Mouse (Mus musculus) erythroid progenitor cell, adult 5-6 weeks (primary cell): Measurements from ENCODE around the gene Psen1. TPM values are rescaled to one million over a fixed set of nuclear protein-coding genes. Genes with fewer than 3 reads are reported as not detected.

Source experiments
- ATAC-seq: replicated peaks from 2 replicates; pipeline ENCODE4 v1.8.0; 2016; ENCODE audit warnings: moderate number of reproducible peaks, mild to moderate bottlenecking, moderate TSS enrichment, inconsistent platforms; ENCODE audit not compliant: poor library complexity, low FRiP score, severe bottlenecking
- total RNA-seq, 2 experiments: library from RNA; stranded (forward) in 1 of 2; stranded (reverse) in 1 of 2; fragments of 150-400 nt in 1 of 2; fragments of 186-747, 209-891 nt in 1 of 2; gene quantifications; 2 replicates each; pipeline versions ENCODE4 v1.2.3 to v1.2.4; 2015 to 2017; ENCODE audit warnings: low replicate concordance in 2 of 2

The Psen1 gene
- total RNA-seq, 2 experiments from 2014 or later = 24.3 to 25.6 TPM

DNA sequence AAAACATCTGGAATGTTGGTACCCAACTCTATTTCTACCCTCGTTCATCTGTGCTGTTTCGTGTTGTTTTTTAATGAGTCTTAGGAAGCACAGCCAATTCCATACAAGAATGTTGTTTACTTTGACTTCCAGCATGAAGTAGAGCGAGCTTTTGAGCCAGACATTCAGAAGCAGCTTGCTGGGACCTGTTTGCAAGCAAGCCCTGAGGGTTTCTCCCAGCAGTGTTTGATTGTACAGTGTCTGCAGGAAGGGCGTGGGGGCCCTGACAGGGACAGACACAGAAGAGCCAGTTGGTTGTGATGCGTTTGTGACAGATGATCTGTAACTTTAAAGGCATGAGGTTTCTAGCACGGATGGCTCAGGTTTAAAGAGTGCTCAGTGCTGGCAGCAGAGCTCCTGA, 33.3 kb downstream of the Psen1 start:
- ATAC-seq = no peak

DNA sequence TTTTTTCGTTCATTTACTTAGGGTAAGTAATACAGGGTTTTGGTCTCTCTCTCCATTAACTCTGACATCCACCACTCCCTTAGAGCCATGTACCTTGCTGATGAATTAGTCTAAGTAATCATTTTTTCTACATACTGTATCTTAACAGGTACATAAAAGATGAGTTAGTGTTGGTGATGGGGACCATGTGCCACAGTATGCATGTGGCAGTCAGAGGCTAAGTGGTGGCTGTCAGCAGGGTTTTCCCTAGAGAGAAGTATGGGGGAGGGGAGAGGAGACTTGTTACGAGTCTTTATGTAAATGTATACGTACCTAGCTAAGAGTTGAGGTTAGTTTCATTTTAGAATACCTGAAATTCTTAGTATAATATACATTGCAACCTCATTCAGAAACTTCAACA, 35.1 kb downstream of the Psen1 start:
- ATAC-seq = no peak

GRCm38 (mm10) chr12:83726510-83727308, 38.8 kb downstream of the Psen1 start:
- no peak for ATAC-seq

DNA sequence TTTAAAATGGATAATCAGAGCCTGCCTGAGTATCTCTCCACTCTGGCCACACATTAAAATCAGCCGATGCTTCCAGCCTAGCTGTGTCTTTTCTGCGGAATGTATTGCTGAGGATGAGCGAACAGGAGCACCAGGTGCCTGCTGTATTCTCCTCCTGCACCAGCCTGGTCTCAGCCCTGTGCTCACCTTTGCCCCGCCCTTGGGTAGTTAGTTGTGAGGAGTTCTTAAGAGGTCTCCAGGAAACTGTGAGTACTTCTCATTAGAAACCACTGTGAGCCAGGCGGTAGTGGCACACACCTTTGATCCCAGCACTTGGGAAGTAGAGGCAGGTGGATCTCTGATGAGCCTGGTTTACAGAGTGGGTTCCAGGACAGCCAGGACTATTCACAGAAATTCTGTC, 44.3 kb downstream of the Psen1 start:
- no peak for ATAC-seq

DNA sequence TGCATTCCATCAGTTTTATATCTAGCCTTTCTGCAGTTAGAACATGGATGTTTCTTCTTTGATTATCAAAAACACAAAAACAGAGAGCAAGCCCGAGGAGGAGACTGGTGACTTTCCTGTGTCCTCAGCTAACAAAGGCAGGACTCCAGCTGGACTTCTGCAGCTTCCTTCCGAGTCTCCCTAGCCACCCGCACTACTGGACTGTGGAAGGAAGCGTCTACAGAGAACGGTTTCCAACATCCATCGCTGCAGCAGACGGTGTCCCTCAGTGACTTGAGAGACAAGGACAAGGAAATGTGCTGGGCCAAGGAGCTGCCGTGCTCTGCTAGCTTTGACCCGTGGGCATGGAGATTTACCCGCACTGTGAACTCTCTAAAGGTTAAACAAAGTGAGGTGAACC, 46.1 kb downstream of the Psen1 start:
- ATAC-seq = no peak

DNA sequence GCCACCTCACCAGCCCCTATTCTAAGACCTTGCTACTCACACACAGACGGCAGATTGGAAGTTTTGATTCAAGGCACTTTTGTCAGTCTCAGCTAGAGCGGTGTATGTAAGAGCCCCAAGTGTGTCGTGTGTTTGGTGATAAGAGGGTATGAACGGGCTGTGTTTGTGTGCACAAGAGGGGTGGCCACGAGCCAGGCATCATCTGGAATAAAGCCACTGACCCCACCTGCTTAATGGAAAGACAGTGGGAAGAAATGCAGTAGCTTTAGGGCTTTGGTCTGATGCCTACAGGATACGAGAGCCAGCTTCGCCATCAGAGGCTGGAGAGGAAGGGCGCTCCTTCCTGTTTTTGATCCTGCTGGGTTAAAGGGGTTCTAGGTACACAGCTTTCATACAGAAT, 48.3 kb downstream of the Psen1 start:
- ATAC-seq = no peak

GRCm38 (mm10) chr12:83738651-83739050, 50.7 kb downstream of the Psen1 start:
- ATAC-seq = no peak

- ATAC-seq = no peak
These were observed 53.8 kb downstream of the Psen1 start for GRCm38 (mm10) chr12:83741722-83742121.

- no peak for ATAC-seq
These were observed 54.9 kb downstream of the Psen1 start for GRCm38 (mm10) chr12:83742834-83743233.

- no peak for ATAC-seq
These were observed 55.8 kb downstream of the Psen1 start for GRCm38 (mm10) chr12:83743712-83744111.

DNA sequence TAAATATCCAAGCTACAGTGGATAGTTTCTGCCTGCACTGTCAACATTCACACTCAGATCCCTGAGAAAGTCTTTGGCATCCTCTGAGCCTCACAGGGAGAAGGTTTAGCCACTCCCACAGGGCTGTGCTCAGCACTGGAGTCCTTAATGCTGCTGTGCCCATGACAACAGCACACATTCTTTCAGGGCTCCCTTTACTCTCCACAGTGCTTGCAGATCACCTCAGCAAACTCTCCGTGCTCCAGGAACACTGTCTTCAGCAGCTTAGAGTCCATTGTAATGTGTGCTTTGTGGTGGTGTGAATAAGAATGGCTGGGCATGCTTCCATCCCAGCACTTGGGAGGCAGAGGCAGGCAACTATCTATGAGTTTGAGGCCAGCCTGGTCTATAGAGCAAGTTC, 61.2 kb downstream of the Psen1 start:
- ATAC-seq = no peak

- no peak for ATAC-seq
These were observed 64.5 kb downstream of the Psen1 start for GRCm38 (mm10) chr12:83752495-83752894.

GRCm38 (mm10) chr12:83758735-83759134, 70.8 kb downstream of the Psen1 start:
- no peak for ATAC-seq

DNA sequence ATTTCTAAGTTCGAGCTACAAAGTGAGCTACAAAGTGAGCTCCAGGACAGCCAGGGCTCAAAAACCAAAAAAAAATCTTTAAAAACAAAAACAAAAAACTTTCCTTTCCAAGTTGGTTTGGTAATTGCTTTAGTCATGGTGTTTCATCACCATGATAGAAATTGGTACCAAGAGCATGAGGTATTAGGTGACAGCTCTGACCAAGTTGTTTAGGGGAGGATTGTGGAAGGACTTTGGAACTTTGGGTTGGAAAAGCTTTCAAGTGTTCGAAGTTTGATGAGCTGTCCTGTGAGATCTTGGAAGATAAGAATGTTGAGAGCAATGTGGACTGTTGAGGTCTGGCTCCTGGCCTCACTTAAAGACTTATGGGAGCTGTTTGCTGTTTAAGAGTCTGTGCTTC, 72.2 kb downstream of the Psen1 start:
- no peak for ATAC-seq

GRCm38 (mm10) chr12:83762706-83763105, 74.8 kb downstream of the Psen1 start:
- ATAC-seq = no peak

DNA sequence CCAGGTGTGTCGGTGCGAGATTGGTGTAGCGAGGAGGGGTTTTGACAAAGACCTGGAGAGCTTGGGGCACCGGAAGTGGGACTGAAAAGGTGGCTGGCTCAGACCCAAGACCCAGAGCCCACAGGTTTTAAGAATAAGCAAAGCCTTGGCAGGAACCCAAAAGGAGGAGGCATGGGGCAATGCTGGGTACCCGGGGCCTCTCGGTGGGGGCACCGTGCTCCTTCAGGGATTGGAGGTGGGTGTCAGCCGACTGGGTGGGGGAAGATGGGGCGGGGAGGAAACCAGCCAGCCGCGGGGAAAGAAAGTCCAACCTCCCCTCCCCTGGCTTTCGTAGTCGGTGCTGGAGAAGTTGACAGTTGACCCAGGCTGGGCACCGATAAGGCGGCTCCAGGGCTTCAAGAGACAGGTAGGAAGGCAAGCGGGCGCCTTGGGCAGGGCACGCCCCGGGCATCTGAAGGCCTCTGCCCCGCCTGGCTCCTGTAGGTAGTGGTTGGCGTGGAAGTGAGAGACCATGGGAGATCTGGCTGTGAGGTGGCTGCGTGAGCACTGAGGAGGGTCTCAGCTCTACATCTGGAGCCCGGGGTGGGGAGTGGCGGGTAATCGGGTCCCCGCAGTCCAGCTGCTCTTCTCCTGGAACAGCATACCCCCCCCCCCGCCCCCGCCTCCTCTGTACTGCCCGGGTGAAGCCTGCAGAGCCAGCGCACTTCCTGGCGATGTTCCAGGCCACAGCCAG, 75.5 kb downstream of the Psen1 start, which contains the start of gene Papln:
Papln (plus strand) TSS at position 324 of the 733 bp plus-strand sequence.
- no peak for ATAC-seq

- no peak for ATAC-seq
These were observed 76.1 kb downstream of the Psen1 start for GRCm38 (mm10) chr12:83764044-83764365.

GRCm38 (mm10) chr12:83764519-83764918, 76.6 kb downstream of the Psen1 start:
- no peak for ATAC-seq

GRCm38 (mm10) chr12:83765965-83766603, 78.1 kb downstream of the Psen1 start:
- ATAC-seq = no peak

DNA sequence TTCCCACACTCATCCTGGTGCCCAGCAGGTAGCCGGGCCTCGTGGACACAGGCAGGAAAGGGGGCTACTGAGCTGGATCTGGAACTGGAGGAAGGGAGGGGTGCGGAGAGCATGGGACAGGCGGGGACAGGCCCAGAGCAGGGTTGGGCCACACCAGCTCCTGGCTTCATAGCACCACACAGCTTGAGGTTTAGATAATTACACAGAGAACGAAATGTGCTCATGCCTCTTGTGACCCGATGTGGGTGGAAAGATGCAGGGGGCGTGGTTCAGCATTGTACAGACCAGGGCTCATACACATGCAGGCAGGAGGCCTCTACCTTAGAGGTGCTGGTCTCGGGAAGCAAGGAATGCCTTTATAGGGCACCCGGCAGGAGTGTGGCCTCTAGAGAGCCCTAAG, 79.9 kb downstream of the Psen1 start:
- no peak for ATAC-seq
